ENCODE assay signal across 29 mouse cellular contexts in the genomic region with DNA sequence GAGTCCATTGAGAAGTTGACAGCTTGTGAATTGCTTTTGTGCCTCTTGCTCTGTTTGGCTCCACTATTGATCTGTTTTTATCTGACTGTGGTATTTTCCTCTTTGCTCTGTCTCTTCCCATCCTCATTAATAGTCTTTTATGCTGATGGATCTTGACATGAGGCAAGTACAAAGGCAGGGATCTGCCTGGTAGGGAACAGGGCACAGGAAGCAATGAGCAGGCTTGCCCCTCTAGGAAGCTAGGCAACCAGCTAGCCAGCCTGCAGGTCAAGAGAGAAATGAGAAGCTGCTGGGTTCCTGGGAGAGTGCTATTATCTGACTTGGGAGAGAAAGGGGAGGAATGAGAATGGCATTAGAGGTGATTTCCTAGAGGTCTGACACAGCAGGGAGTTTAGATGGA.
A peak's percentile ranks its signal among the peaks of the same experiment; 100 is the strongest.
DNase-seq lines count a peak whose midpoint lies in the region; ATAC-seq and TF ChIP-seq lines count a peak whose summit lies in the region.
"Had no signal": no experiment of that assay in that cellular context is flagged by ENCODE, and none has a peak within 500 bp of the region (broad histone marks: within the 10 kb centered on the region; RNA-seq: fewer than 3 reads in every experiment).

No protein-coding gene starts in this region.

- DNase-seq in midbrain, embryonic 10.5 days (ENCODE audit: low spot score): no peak
- DNase-seq in midbrain, postnatal 0 days (ENCODE audit: low spot score): no peak
- peak; percentile 24 for DNase-seq in midbrain, embryonic 14.5 days
- no peak for DNase-seq in cerebellum, adult 11-12 months
- no peak for DNase-seq in adrenal gland, adult (ENCODE audit: inconsistent age in 2 of 2, low spot score in 1 of 2)
- DNase-seq: adrenal gland, postnatal 36 days; cerebellum, adult 8-10 months; cerebellum, postnatal 36 days; gastrocnemius, postnatal 14 days; heart, postnatal 36 days; kidney, adult 8-10 months; kidney, postnatal 4 days; left cerebral cortex, postnatal 4 days; liver, embryonic 13.5 days; lung, adult 18-20 months; lung, postnatal 4 days; right cerebral cortex, postnatal 4 days; thymus, adult 2 months; thymus, postnatal 36 days had no signal

- H3K4me1 ChIP-seq in forebrain, embryonic 16.5 days (replicated peaks; ENCODE audit: control insufficient read depth, insufficient read depth, low read length): peaks cover 4% of the 10 kb centered on the region
- H3K4me1 ChIP-seq in forebrain, embryonic 12.5 days: peaks cover 4% of the 10 kb centered on the region; the same call in 1 of the 2 replicates
- peaks cover 13% of the 10 kb centered on the region for H3K4me1 ChIP-seq in midbrain, embryonic 10.5 days
- H3K4me1 ChIP-seq in midbrain, postnatal 0 days (ENCODE audit: insufficient read depth, low read length): no peaks in the 10 kb centered on the region
- H3K4me1 ChIP-seq in midbrain, embryonic 14.5 days (ENCODE audit: control insufficient read depth, insufficient read depth, low read length): peaks cover 6% of the 10 kb centered on the region; the same call in 1 of the 2 replicates
- H3K4me1 ChIP-seq: embryonic facial prominence, embryonic 13.5 days; heart, embryonic 10.5 days; heart, embryonic 15.5 days; liver, embryonic 13.5 days; neural tube, embryonic 15.5 days had no signal

- peak overlapping the region; percentile 72 for H3K27ac ChIP-seq in forebrain, embryonic 16.5 days (ENCODE audit: low read length)
- H3K27ac ChIP-seq in forebrain, embryonic 12.5 days: no peak overlapping the region
- H3K27ac ChIP-seq in midbrain, embryonic 10.5 days (replicated peaks): 0 out of 2 replicates have a peak overlapping the region, but pooled peaks have one; percentile 46
- no peak overlapping the region for H3K27ac ChIP-seq in midbrain, postnatal 0 days (ENCODE audit: low read depth, low read length)
- H3K27ac ChIP-seq in midbrain, embryonic 14.5 days (replicated peaks; ENCODE audit: low read depth, low read length): no peak overlapping the region
- H3K27ac ChIP-seq: embryonic facial prominence, embryonic 13.5 days; heart, embryonic 10.5 days; heart, embryonic 15.5 days; kidney, postnatal 0 days; liver, embryonic 13.5 days; neural tube, embryonic 15.5 days had no signal

- H3K4me3 ChIP-seq in forebrain, embryonic 16.5 days (replicated peaks; ENCODE audit: low read length): no peak overlapping the region
- no peak overlapping the region for H3K4me3 ChIP-seq in forebrain, embryonic 12.5 days (replicated peaks)
- no peak overlapping the region for H3K4me3 ChIP-seq in midbrain, embryonic 10.5 days
- no peak overlapping the region for H3K4me3 ChIP-seq in midbrain, postnatal 0 days (ENCODE audit: low read depth, low read length)
- no peak overlapping the region for H3K4me3 ChIP-seq in midbrain, embryonic 14.5 days (replicated peaks; ENCODE audit: low read depth, low read length)
- H3K4me3 ChIP-seq: embryonic facial prominence, embryonic 13.5 days; heart, embryonic 10.5 days; heart, embryonic 15.5 days; liver, embryonic 13.5 days; megakaryocyte, embryonic 14.5 days; neural tube, embryonic 15.5 days had no signal

- H3K36me3 ChIP-seq in forebrain, embryonic 16.5 days (ENCODE audit: control insufficient read depth, insufficient read depth): no peaks in the 10 kb centered on the region
- H3K36me3 ChIP-seq in forebrain, embryonic 12.5 days (replicated peaks): no peaks in the 10 kb centered on the region
- H3K36me3 ChIP-seq in midbrain, embryonic 10.5 days: no peaks in the 10 kb centered on the region
- no peaks in the 10 kb centered on the region for H3K36me3 ChIP-seq in midbrain, postnatal 0 days (ENCODE audit: insufficient read depth, low read length)
- no peaks in the 10 kb centered on the region for H3K36me3 ChIP-seq in midbrain, embryonic 14.5 days (ENCODE audit: control insufficient read depth, insufficient read depth, low read length)
- H3K36me3 ChIP-seq: embryonic facial prominence, embryonic 13.5 days; heart, embryonic 10.5 days; heart, embryonic 15.5 days; liver, embryonic 13.5 days; neural tube, embryonic 15.5 days had no signal

- no peaks in the 10 kb centered on the region for H3K27me3 ChIP-seq in forebrain, embryonic 16.5 days (replicated peaks; ENCODE audit: control insufficient read depth, insufficient read depth, low read length)
- H3K27me3 ChIP-seq in forebrain, embryonic 12.5 days: no peaks in the 10 kb centered on the region
- H3K27me3 ChIP-seq in midbrain, embryonic 10.5 days (ENCODE audit: low read depth, poor library complexity, severe bottlenecking): no peaks in the 10 kb centered on the region
- no peaks in the 10 kb centered on the region for H3K27me3 ChIP-seq in midbrain, postnatal 0 days (ENCODE audit: insufficient read depth, low read length)
- H3K27me3 ChIP-seq in midbrain, embryonic 14.5 days (ENCODE audit: control insufficient read depth, insufficient read depth, low read length): no peaks in the 10 kb centered on the region
- H3K27me3 ChIP-seq: embryonic facial prominence, embryonic 13.5 days; heart, embryonic 15.5 days; liver, embryonic 13.5 days; neural tube, embryonic 15.5 days had no signal

- H3K9ac ChIP-seq in forebrain, embryonic 16.5 days (replicated peaks; ENCODE audit: low read depth, low read length): no peak overlapping the region
- H3K9ac ChIP-seq in forebrain, embryonic 12.5 days: no peak overlapping the region
- no peak overlapping the region for H3K9ac ChIP-seq in midbrain, postnatal 0 days (replicated peaks; ENCODE audit: low read length, poor library complexity, severe bottlenecking)
- H3K9ac ChIP-seq in midbrain, embryonic 14.5 days (replicated peaks; ENCODE audit: low read length): no peak overlapping the region
- H3K9ac ChIP-seq: embryonic facial prominence, embryonic 13.5 days; heart, embryonic 15.5 days; liver, embryonic 13.5 days; neural tube, embryonic 15.5 days had no signal

- no peak overlapping the region for H3K4me2 ChIP-seq in forebrain, embryonic 16.5 days (ENCODE audit: low read length)
- no peak overlapping the region for H3K4me2 ChIP-seq in forebrain, embryonic 12.5 days
- H3K4me2 ChIP-seq in midbrain, postnatal 0 days (ENCODE audit: low read depth, low read length, poor library complexity, severe bottlenecking): no peak overlapping the region
- H3K4me2 ChIP-seq in midbrain, embryonic 14.5 days (ENCODE audit: low read length): no peak overlapping the region
- H3K4me2 ChIP-seq: embryonic facial prominence, embryonic 13.5 days; heart, embryonic 15.5 days; liver, embryonic 13.5 days; neural tube, embryonic 15.5 days had no signal

- TF ChIP-seq CTCF in midbrain, postnatal 0 days (IDR thresholded peaks at IDR 0.05): no peak

- ATAC-seq in forebrain, embryonic 16.5 days: no peak
- ATAC-seq in forebrain, embryonic 12.5 days (ENCODE audit: low FRiP score): no peak
- ATAC-seq in midbrain, postnatal 0 days (ENCODE audit: low FRiP score): no peak
- no peak; the same call in 1 of the 2 replicates for ATAC-seq in midbrain, embryonic 14.5 days (ENCODE audit: low FRiP score, low TSS enrichment)
- ATAC-seq: intestine, embryonic 16.5 days; lung, postnatal 0 days had no signal

- H3K9me3 ChIP-seq in forebrain, embryonic 16.5 days (ENCODE audit: control insufficient read depth, low read length): no peaks in the 10 kb centered on the region
- no peaks in the 10 kb centered on the region for H3K9me3 ChIP-seq in forebrain, embryonic 12.5 days
- 0 out of 2 replicates have a peak, but pooled peaks cover 3% of the 10 kb centered on the region for H3K9me3 ChIP-seq in midbrain, embryonic 10.5 days (replicated peaks)
- H3K9me3 ChIP-seq in midbrain, postnatal 0 days (ENCODE audit: low read length): no peaks in the 10 kb centered on the region
- no peaks in the 10 kb centered on the region for H3K9me3 ChIP-seq in midbrain, embryonic 14.5 days (ENCODE audit: control insufficient read depth, low read length)
- H3K9me3 ChIP-seq: embryonic facial prominence, embryonic 13.5 days; heart, embryonic 10.5 days; heart, embryonic 15.5 days; liver, embryonic 13.5 days; megakaryocyte, embryonic 14.5 days; neural tube, embryonic 15.5 days had no signal

Comparison
In these comparisons a context has a peak if more than half of its experiments do, and no peak if none do; other contexts are left out.
1. H3K27ac ChIP-seq: peak in forebrain, embryonic 16.5 days (single experiment) and midbrain, embryonic 10.5 days (single experiment); none in forebrain, embryonic 12.5 days (single experiment), midbrain, postnatal 0 days (single experiment) and midbrain, embryonic 14.5 days (single experiment).